Mouse (Mus musculus): Measurements from ENCODE around the gene Acrbp. TPM values are rescaled to one million over a fixed set of nuclear protein-coding genes. Genes with fewer than 3 reads are reported as not detected.
"Not testable (repeated sequence)": the region's sequence is repeated elsewhere in the genome, so short reads cannot be mapped to it uniquely, and the experiment has no call there.

Gene Acrbp
- 1 to 10 TPM; 7.3 to 8.0 TPM for total RNA-seq (2021)
- long read RNA-seq, experiment 1, partial matches to known transcripts = 1 of 1 reads
- long read RNA-seq, experiment 1, other reads (novel, unspliced or antisense) = 0 of 1 reads
- long read RNA-seq, experiment 2, partial matches to known transcripts = 0 of 2 reads
- long read RNA-seq, experiment 2, other reads (novel, unspliced or antisense) = 1 of 2 reads

- DNase-seq (ENCODE audit: low spot score in 2 of 2) = no peak
Measured at GRCm38 (mm10) chr6:125049678-125050077, at the start of gene Acrbp. TSS of gene Acrbp (plus strand) at chr6:125049689.

- DNase-seq (ENCODE audit: low spot score in 2 of 2) = no peak
Measured at GRCm38 (mm10) chr6:125003706-125004105, 45.8 kb upstream of the Acrbp start.

- DNase-seq (ENCODE audit: low spot score in 2 of 2) = no peak
Measured at GRCm38 (mm10) chr6:125005086-125005485, 44.4 kb upstream of the Acrbp start.

- DNase-seq (ENCODE audit: low spot score in 2 of 2) = no peak
Measured at GRCm38 (mm10) chr6:125008060-125008459, 41.4 kb upstream of the Acrbp start.

- DNase-seq (ENCODE audit: low spot score in 2 of 2) = peak; percentile 82 to 92
Measured at GRCm38 (mm10) chr6:125008586-125009128, 40.8 kb upstream of the Acrbp start.

GRCm38 (mm10) chr6:125009129-125009180 is 40.5 kb upstream of the Acrbp start, which contains the start of gene Zfp384:
TSS of gene Zfp384 (plus strand) at chr6:125009145.
- DNase-seq (ENCODE audit: low spot score in 2 of 2) = no peak

GRCm38 (mm10) chr6:125009181-125010073 is 40.1 kb upstream of the Acrbp start:
- peak; percentile 51 to 66 for DNase-seq (ENCODE audit: low spot score in 2 of 2)

- DNase-seq (ENCODE audit: low spot score in 2 of 2) = no peak
Measured at GRCm38 (mm10) chr6:125017682-125018081, 31.8 kb upstream of the Acrbp start.

GRCm38 (mm10) chr6:125030532-125030931 is 19.0 kb upstream of the Acrbp start:
- peak; percentile 35 to 37 for DNase-seq (ENCODE audit: low spot score in 2 of 2)

GRCm38 (mm10) chr6:125031604-125032003 is 17.9 kb upstream of the Acrbp start:
- no peak for DNase-seq (ENCODE audit: low spot score in 2 of 2)

GRCm38 (mm10) chr6:125038666-125039065 is 10.8 kb upstream of the Acrbp start:
- no peak for DNase-seq (ENCODE audit: low spot score in 2 of 2)

- DNase-seq (ENCODE audit: low spot score in 2 of 2) = no peak
Measured at GRCm38 (mm10) chr6:125039131-125039530, 10.4 kb upstream of the Acrbp start.

- peak; percentile 42 to 64 for DNase-seq (ENCODE audit: low spot score in 2 of 2)
Measured at GRCm38 (mm10) chr6:125039533-125040153, 9.8 kb upstream of the Acrbp start, which contains the start of gene Ing4. TSS of gene Ing4 (plus strand) at chr6:125039760.

GRCm38 (mm10) chr6:125040221-125040620 is 9.3 kb upstream of the Acrbp start:
- no peak for DNase-seq (ENCODE audit: low spot score in 2 of 2)

- DNase-seq (ENCODE audit: low spot score in 2 of 2) = no peak
Measured at GRCm38 (mm10) chr6:125041047-125041446, 8.4 kb upstream of the Acrbp start.

GRCm38 (mm10) chr6:125042081-125042480 is 7.4 kb upstream of the Acrbp start:
- no peak for DNase-seq (ENCODE audit: low spot score in 2 of 2)

- peak; percentile 35 to 69 for DNase-seq (ENCODE audit: low spot score in 2 of 2)
Measured at GRCm38 (mm10) chr6:125046691-125047090, 2.8 kb upstream of the Acrbp start.

- DNase-seq (ENCODE audit: low spot score in 2 of 2) = no peak
Measured at GRCm38 (mm10) chr6:125051237-125051636, 1.7 kb downstream of the Acrbp start.

- DNase-seq (ENCODE audit: low spot score in 2 of 2) = no peak
Measured at GRCm38 (mm10) chr6:125061493-125061892, 12.0 kb downstream of the Acrbp start.

GRCm38 (mm10) chr6:125062511-125062910 is 13.0 kb downstream of the Acrbp start:
- DNase-seq (ENCODE audit: low spot score in 2 of 2) = no peak

GRCm38 (mm10) chr6:125063906-125064305 is 14.4 kb downstream of the Acrbp start:
- no peak for DNase-seq (ENCODE audit: low spot score in 2 of 2)

- not testable (repeated sequence) for DNase-seq (ENCODE audit: low spot score in 2 of 2)
Measured at GRCm38 (mm10) chr6:125065223-125065622, 15.7 kb downstream of the Acrbp start.
